ENCODE assay signal across 10 mouse cellular contexts in the genomic region with DNA sequence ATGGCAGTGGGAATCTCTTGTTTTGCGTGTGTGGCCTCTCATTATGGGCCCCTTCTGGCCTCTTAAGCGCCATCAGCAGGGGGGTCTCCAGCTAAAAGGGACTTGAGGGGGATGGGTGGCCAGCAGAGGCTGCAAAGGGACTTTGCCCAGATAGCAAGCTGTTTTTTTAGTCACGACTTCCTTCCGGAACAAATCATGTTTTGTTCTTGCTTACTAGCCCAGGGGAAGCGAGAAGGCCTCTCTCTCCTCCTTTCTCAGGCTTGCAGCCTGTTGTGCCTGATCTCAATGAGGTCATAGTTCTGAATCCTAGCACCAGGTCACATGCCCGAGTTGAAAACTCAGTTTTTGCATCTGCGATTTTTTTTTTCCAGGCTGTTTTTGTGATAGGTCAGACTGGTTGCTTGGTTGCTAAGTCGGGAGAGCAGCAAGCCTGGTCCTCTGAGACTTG. TPM values are rescaled to one million over a fixed set of nuclear protein-coding genes. Genes with fewer than 3 reads are reported as not detected.
A peak's percentile ranks its signal among the peaks of the same experiment; 100 is the strongest.
DNase-seq lines count a peak whose midpoint lies in the region; ATAC-seq lines count a peak whose summit lies in the region.
"Had no signal": no experiment of that assay in that cellular context is flagged by ENCODE, and none has a peak within 500 bp of the region (broad histone marks: within the 10 kb centered on the region; RNA-seq: fewer than 3 reads in every experiment).

No protein-coding gene starts in this region.

- DNase-seq in gastrocnemius, adult 18-20 months (ENCODE audit: low spot score): peak; percentile 39
- no peak for DNase-seq in gastrocnemius, postnatal 36 days
- DNase-seq in adipocyte (ENCODE audit: low spot score): peak; percentile 46
- DNase-seq in heart, adult 8-10 months (ENCODE audit: low spot score): peak; percentile 71
- DNase-seq in limb, embryonic 11.5 days (ENCODE audit: low spot score): no peak
- DNase-seq in thymus, adult 18-20 months: no peak
- DNase-seq in urinary bladder, postnatal 14 days (ENCODE audit: low spot score): no peak
- DNase-seq: kidney, postnatal 25 days; lung, postnatal 4 days had no signal

- H3K27me3 ChIP-seq in limb, embryonic 11.5 days (ENCODE audit: control insufficient read depth, insufficient read depth, low read length): peaks cover 5% of the 10 kb centered on the region; the same call in 1 of the 2 replicates

- 0 out of 2 replicates have a peak overlapping the region, but pooled peaks have one; percentile 6 for H3K27ac ChIP-seq in limb, embryonic 11.5 days (replicated peaks; ENCODE audit: low read depth, low read length)

- no peak overlapping the region for H3K4me2 ChIP-seq in limb, embryonic 11.5 days (ENCODE audit: low read depth, severe bottlenecking)

- ATAC-seq in limb, embryonic 11.5 days (ENCODE audit: insufficient number of reproducible peaks, low FRiP score, low TSS enrichment, low read depth): no peak
- no peak for ATAC-seq in megakaryocyte progenitor cell, adult 5-6 weeks (replicated peaks; ENCODE audit: poor library complexity)

- no peak overlapping the region for H3K4me3 ChIP-seq in limb, embryonic 11.5 days (ENCODE audit: low read depth, low read length)

- H3K9me3 ChIP-seq in limb, embryonic 11.5 days (ENCODE audit: control insufficient read depth, low read length): no peaks in the 10 kb centered on the region

- H3K36me3 ChIP-seq in limb, embryonic 11.5 days (ENCODE audit: control insufficient read depth, insufficient read depth, low read length): no peaks in the 10 kb centered on the region

- intact Hi-C loops in gastrocnemius, postnatal 36 days (cut with DNase I): no loop called here

- 0 out of 2 replicates have a peak, but pooled peaks cover 4% of the 10 kb centered on the region for H3K4me1 ChIP-seq in limb, embryonic 11.5 days (ENCODE audit: control insufficient read depth, insufficient read depth, low read length)

- WGBS in limb, embryonic 11.5 days: 40% methylated on average over 8 of the region's 8 CpGs

- H3K9ac ChIP-seq in limb, embryonic 11.5 days (ENCODE audit: low read length): no peak overlapping the region

RNA-seq across cellular contexts. Expression of a gene that starts 11.9 kb away (rescaled TPM):
- total RNA-seq in gastrocnemius, adult 18-20 months (2021): under 1 TPM; 0.07 TPM
- total RNA-seq in gastrocnemius, postnatal 36 days (2021): under 1 TPM; 0.08 to 0.12 TPM
- under 1 TPM; 0.22 to 0.44 (median 0.34) TPM for total RNA-seq in heart, adult 8-10 months (2022)
- 0.08 and 0.20 TPM in 2 replicates for polyA plus RNA-seq in limb, embryonic 11.5 days (2014; fragmentation: Nextera tagmentation; extraction: Ambion mirVana)
- total RNA-seq in megakaryocyte progenitor cell, adult 5-6 weeks (2015): 0.73 and 0.79 TPM in 2 replicates
- total RNA-seq in megakaryocyte progenitor cell, adult 5-6 weeks (2017): 0.29 and 0.91 TPM in 2 replicates

RNA-seq across cellular contexts. Expression of a gene that starts 12.0 kb away (rescaled TPM):
- not detected for total RNA-seq in gastrocnemius, adult 18-20 months (2021)
- total RNA-seq in gastrocnemius, postnatal 36 days (2021): not detected
- not detected for total RNA-seq in heart, adult 8-10 months (2022)
- polyA plus RNA-seq in limb, embryonic 11.5 days (2014; fragmentation: Nextera tagmentation; extraction: Ambion mirVana): not detected in 2 replicates
- total RNA-seq in megakaryocyte progenitor cell, adult 5-6 weeks (2015): not detected in 2 replicates
- not detected in 2 replicates for total RNA-seq in megakaryocyte progenitor cell, adult 5-6 weeks (2017)

RNA-seq across cellular contexts. Expression of a gene that starts 21.7 kb away (rescaled TPM):
- not detected for total RNA-seq in gastrocnemius, adult 18-20 months (2021)
- not detected for total RNA-seq in gastrocnemius, postnatal 36 days (2021)
- not detected for total RNA-seq in heart, adult 8-10 months (2022)
- polyA plus RNA-seq in limb, embryonic 11.5 days (2014; fragmentation: Nextera tagmentation; extraction: Ambion mirVana): not detected in 2 replicates
- total RNA-seq in megakaryocyte progenitor cell, adult 5-6 weeks (2015): not detected in 2 replicates
- not detected in 2 replicates for total RNA-seq in megakaryocyte progenitor cell, adult 5-6 weeks (2017)

RNA-seq across cellular contexts. Expression of a gene that starts 27.1 kb away (rescaled TPM):
- total RNA-seq in gastrocnemius, adult 18-20 months (2021): 10 to 100 TPM in 1 of 2 experiments, 1 to 10 TPM in 1; 8.4 to 10.3 TPM
- 10 to 100 TPM; 11.7 to 15.5 TPM for total RNA-seq in gastrocnemius, postnatal 36 days (2021)
- total RNA-seq in heart, adult 8-10 months (2022): 10 to 100 TPM; 22.3 to 27.2 (median 25.6) TPM
- polyA plus RNA-seq in limb, embryonic 11.5 days (2014; fragmentation: Nextera tagmentation; extraction: Ambion mirVana): 22.5 and 27.2 TPM in 2 replicates
- total RNA-seq in megakaryocyte progenitor cell, adult 5-6 weeks (2015): 15.5 and 27.3 TPM in 2 replicates
- 11.0 and 24.6 TPM in 2 replicates for total RNA-seq in megakaryocyte progenitor cell, adult 5-6 weeks (2017)

RNA-seq across cellular contexts. Expression of a gene that starts 35.0 kb away (rescaled TPM):
- under 1 TPM; 0.71 to 0.73 TPM for total RNA-seq in gastrocnemius, adult 18-20 months (2021)
- under 1 TPM; 0.38 to 0.59 TPM for total RNA-seq in gastrocnemius, postnatal 36 days (2021)
- total RNA-seq in heart, adult 8-10 months (2022): under 1 TPM; 0.57 to 0.82 (median 0.73) TPM
- 4.6 and 4.7 TPM in 2 replicates for polyA plus RNA-seq in limb, embryonic 11.5 days (2014; fragmentation: Nextera tagmentation; extraction: Ambion mirVana)
- 0.02 TPM in 1 of 2 replicates, not detected in the other for total RNA-seq in megakaryocyte progenitor cell, adult 5-6 weeks (2015)
- total RNA-seq in megakaryocyte progenitor cell, adult 5-6 weeks (2017): not detected in 2 replicates

Comparison
In these comparisons a context has a peak if more than half of its experiments do, and no peak if none do; other contexts are left out.
1. DNase-seq: peak in gastrocnemius, adult 18-20 months (single experiment), adipocyte (single experiment) and heart, adult 8-10 months (single experiment); none in gastrocnemius, postnatal 36 days (0 of 2), limb, embryonic 11.5 days (single experiment), thymus, adult 18-20 months (0 of 2) and urinary bladder, postnatal 14 days (single experiment).